Mouse (Mus musculus) intestine, postnatal 0 days (tissue): Measurements from ENCODE around the gene Zfp69. TPM values are rescaled to one million over a fixed set of nuclear protein-coding genes. Genes with fewer than 3 reads are reported as not detected.
A peak's percentile ranks its signal among the peaks of the same experiment; 100 is the strongest.

Experiments used
- ATAC-seq: fragments of 200-750 bp; cut with Nextera tagmentation; 2 replicates; pipeline ENCODE4 v1.8.0; 2017; ENCODE audit warnings: mild to moderate bottlenecking, moderate TSS enrichment, moderate library complexity
- H3K27ac ChIP-seq: fragments of 300-500 bp; sonication (generic); 2 replicates; pipeline ENCODE4 v1.5.1; 2014; ENCODE audit warnings: mild to moderate bottlenecking, low read depth, low read length, moderate library complexity
- H3K27me3 ChIP-seq: fragments of 300-500 bp; sonication (generic); replicated peaks from 2 replicates; pipeline ENCODE4 v1.6.1; 2014; ENCODE audit warnings: low read length, mixed read lengths; ENCODE audit not compliant: control insufficient read depth, insufficient read depth
- H3K36me3 ChIP-seq: fragments of 300-500 bp; sonication (generic); 2 replicates; pipeline ENCODE4 v1.6.1; 2014; ENCODE audit warnings: mild to moderate bottlenecking, moderate library complexity; ENCODE audit not compliant: control insufficient read depth, insufficient read depth
- H3K4me1 ChIP-seq: fragments of 300-500 bp; sonication (generic); replicated peaks from 2 replicates; pipeline ENCODE4 v1.6.1; 2014; ENCODE audit warnings: antibody characterized with exemption, low read length, mixed read lengths; ENCODE audit not compliant: control insufficient read depth, insufficient read depth
- H3K4me2 ChIP-seq: fragments of 300-500 bp; sonication (generic); replicated peaks from 2 replicates; pipeline ENCODE4 v1.6.1; 2014; ENCODE audit warnings: low read depth, mild to moderate bottlenecking, moderate library complexity
- H3K4me3 ChIP-seq: fragments of 300-500 bp; sonication (generic); 2 replicates; pipeline ENCODE4 v1.5.1; 2014; ENCODE audit warnings: low read depth, low read length
- H3K9ac ChIP-seq: fragments of 300-500 bp; sonication (generic); 2 replicates; pipeline ENCODE4 v1.6.1; 2014; ENCODE audit warnings: mild to moderate bottlenecking, low read depth, low read length
- H3K9me3 ChIP-seq: fragments of 300-500 bp; sonication (generic); 2 replicates; pipeline ENCODE4 v1.6.1; 2016; ENCODE audit warnings: mixed run types; ENCODE audit not compliant: control insufficient read depth
- CTCF ChIP-seq: sonication (generic); IDR thresholded peaks from 2 replicates; pipeline ENCODE4 v1.5.1; 2016; ENCODE audit warnings: low read depth, mild to moderate bottlenecking, control low read depth, antibody characterized with exemption, moderate library complexity
- WGBS: fragments of 180-500 bp; shearing (Covaris S2); extraction: QIAGEN DNeasy Blood & Tissue Kit; methylation state at CpG from one replicate; pipeline ENCODE4 v1.1.7; 2014; 5-methylcytosine and 5-hydroxymethylcytosine counted together
- polyA plus RNA-seq: library from polyadenylated mRNA; unstranded; fragments of >200 nt; fragmentation: Nextera tagmentation; extraction: Ambion mirVana; gene quantifications from 2 replicates; pipeline ENCODE4 v1.2.1, GENCODE M21; 2015

Gene Zfp69
- polyA plus RNA-seq, 1 experiment from 2014 or later, result 2.2 TPM

GRCm38 (mm10) chr4:120905644-120906043 is 45.9 kb downstream of the Zfp69 start:
- Histone ChIP-seq H3K27ac (no peak overlapping the region), H3K4me3 (no peak overlapping the region), H3K27me3 (no peaks in the 10 kb centered on the region), H3K9me3 (no peaks in the 10 kb centered on the region), H3K36me3 (no peaks in the 10 kb centered on the region), H3K4me1 (no peaks in the 10 kb centered on the region), H3K4me2 (no peak overlapping the region), H3K9ac (no peak overlapping the region)
- TF ChIP-seq CTCF, result no peak
- ATAC-seq, result no peak
- 80% methylated on average over 5 of the region's 5 CpGs for WGBS

GRCm38 (mm10) chr4:120904533-120904932 is 47.0 kb downstream of the Zfp69 start:
- Histone ChIP-seq H3K36me3 (no peaks in the 10 kb centered on the region), H3K4me2 (no peak overlapping the region), H3K4me3 (no peak overlapping the region), H3K27ac (no peak overlapping the region), H3K4me1 (no peaks in the 10 kb centered on the region), H3K27me3 (no peaks in the 10 kb centered on the region), H3K9ac (no peak overlapping the region), H3K9me3 (no peaks in the 10 kb centered on the region)
- 42% methylated on average over 4 of the region's 4 CpGs for WGBS
- no peak for TF ChIP-seq CTCF
- ATAC-seq, result no peak

GRCm38 (mm10) chr4:120895810-120896584 is 55.5 kb downstream of the Zfp69 start:
- no peak for ATAC-seq
- Histone ChIP-seq H3K4me3 (no peak overlapping the region), H3K4me2 (no peak overlapping the region), H3K27me3 (no peaks in the 10 kb centered on the region), H3K27ac (no peak overlapping the region), H3K9me3 (no peaks in the 10 kb centered on the region), H3K36me3 (no peaks in the 10 kb centered on the region), H3K9ac (no peak overlapping the region), H3K4me1 (no peaks in the 10 kb centered on the region)
- 65% methylated on average over 7 of the region's 7 CpGs for WGBS
- no peak for TF ChIP-seq CTCF

- Histone ChIP-seq H3K9me3 (no peaks in the 10 kb centered on the region), H3K4me3 (no peak overlapping the region), H3K9ac (no peak overlapping the region), H3K4me1 (no peaks in the 10 kb centered on the region), H3K36me3 (no peaks in the 10 kb centered on the region), H3K27me3 (no peaks in the 10 kb centered on the region), H3K27ac (no peak overlapping the region), H3K4me2 (no peak overlapping the region)
- no peak for ATAC-seq
- no peak for TF ChIP-seq CTCF
- WGBS, result 76% methylated on average over 7 of the region's 7 CpGs
These were observed 56.3 kb downstream of the Zfp69 start for GRCm38 (mm10) chr4:120895226-120895625.

GRCm38 (mm10) chr4:120894584-120894983 is 56.9 kb downstream of the Zfp69 start:
- Histone ChIP-seq H3K36me3 (no peaks in the 10 kb centered on the region), H3K9ac (no peak overlapping the region), H3K9me3 (no peaks in the 10 kb centered on the region), H3K4me2 (no peak overlapping the region), H3K27me3 (no peaks in the 10 kb centered on the region), H3K27ac (no peak overlapping the region), H3K4me1 (no peaks in the 10 kb centered on the region), H3K4me3 (no peak overlapping the region)
- no peak for ATAC-seq
- WGBS, result 66% methylated on average over 11 of the region's 11 CpGs
- peak; percentile 28; the same call in 1 of the 2 replicates for TF ChIP-seq CTCF

- Histone ChIP-seq H3K4me2 (no peak overlapping the region), H3K27me3 (no peaks in the 10 kb centered on the region), H3K4me3 (no peak overlapping the region), H3K4me1 (no peaks in the 10 kb centered on the region), H3K27ac (no peak overlapping the region), H3K9ac (no peak overlapping the region), H3K36me3 (no peaks in the 10 kb centered on the region), H3K9me3 (no peaks in the 10 kb centered on the region)
- TF ChIP-seq CTCF, result no peak
- WGBS, result 64% methylated on average over 11 of the region's 11 CpGs
- ATAC-seq, result no peak
These were observed 57.7 kb downstream of the Zfp69 start for GRCm38 (mm10) chr4:120893656-120894401.
